Mouse (Mus musculus) intestine, postnatal 0 days (tissue): ENCODE results near the gene Vwc2. TPM values are rescaled to one million over a fixed set of nuclear protein-coding genes. Genes with fewer than 3 reads are reported as not detected.

ENCODE experiments used
- ATAC-seq: fragments of 200-750 bp; cut with Nextera tagmentation; 2 replicates; pipeline ENCODE4 v1.8.0; 2017; ENCODE audit warnings: mild to moderate bottlenecking, moderate TSS enrichment, moderate library complexity
- H3K27ac ChIP-seq: fragments of 300-500 bp; sonication (generic); 2 replicates; pipeline ENCODE4 v1.5.1; 2014; ENCODE audit warnings: mild to moderate bottlenecking, low read depth, low read length, moderate library complexity
- H3K27me3 ChIP-seq: fragments of 300-500 bp; sonication (generic); replicated peaks from 2 replicates; pipeline ENCODE4 v1.6.1; 2014; ENCODE audit warnings: low read length, mixed read lengths; ENCODE audit not compliant: control insufficient read depth, insufficient read depth
- H3K36me3 ChIP-seq: fragments of 300-500 bp; sonication (generic); 2 replicates; pipeline ENCODE4 v1.6.1; 2014; ENCODE audit warnings: mild to moderate bottlenecking, moderate library complexity; ENCODE audit not compliant: control insufficient read depth, insufficient read depth
- H3K4me1 ChIP-seq: fragments of 300-500 bp; sonication (generic); replicated peaks from 2 replicates; pipeline ENCODE4 v1.6.1; 2014; ENCODE audit warnings: antibody characterized with exemption, low read length, mixed read lengths; ENCODE audit not compliant: control insufficient read depth, insufficient read depth
- H3K4me2 ChIP-seq: fragments of 300-500 bp; sonication (generic); replicated peaks from 2 replicates; pipeline ENCODE4 v1.6.1; 2014; ENCODE audit warnings: low read depth, mild to moderate bottlenecking, moderate library complexity
- H3K4me3 ChIP-seq: fragments of 300-500 bp; sonication (generic); 2 replicates; pipeline ENCODE4 v1.5.1; 2014; ENCODE audit warnings: low read depth, low read length
- H3K9ac ChIP-seq: fragments of 300-500 bp; sonication (generic); 2 replicates; pipeline ENCODE4 v1.6.1; 2014; ENCODE audit warnings: mild to moderate bottlenecking, low read depth, low read length
- H3K9me3 ChIP-seq: fragments of 300-500 bp; sonication (generic); 2 replicates; pipeline ENCODE4 v1.6.1; 2016; ENCODE audit warnings: mixed run types; ENCODE audit not compliant: control insufficient read depth
- CTCF ChIP-seq: sonication (generic); IDR thresholded peaks from 2 replicates; pipeline ENCODE4 v1.5.1; 2016; ENCODE audit warnings: low read depth, mild to moderate bottlenecking, control low read depth, antibody characterized with exemption, moderate library complexity
- WGBS: fragments of 180-500 bp; shearing (Covaris S2); extraction: QIAGEN DNeasy Blood & Tissue Kit; methylation state at CpG from one replicate; pipeline ENCODE4 v1.1.7; 2014; 5-methylcytosine and 5-hydroxymethylcytosine counted together
- polyA plus RNA-seq: library from polyadenylated mRNA; unstranded; fragments of >200 nt; fragmentation: Nextera tagmentation; extraction: Ambion mirVana; gene quantifications from 2 replicates; pipeline ENCODE4 v1.2.1, GENCODE M21; 2015

Gene Vwc2
- polyA plus RNA-seq, 1 experiment from 2014 or later, result 0.52 TPM

DNA sequence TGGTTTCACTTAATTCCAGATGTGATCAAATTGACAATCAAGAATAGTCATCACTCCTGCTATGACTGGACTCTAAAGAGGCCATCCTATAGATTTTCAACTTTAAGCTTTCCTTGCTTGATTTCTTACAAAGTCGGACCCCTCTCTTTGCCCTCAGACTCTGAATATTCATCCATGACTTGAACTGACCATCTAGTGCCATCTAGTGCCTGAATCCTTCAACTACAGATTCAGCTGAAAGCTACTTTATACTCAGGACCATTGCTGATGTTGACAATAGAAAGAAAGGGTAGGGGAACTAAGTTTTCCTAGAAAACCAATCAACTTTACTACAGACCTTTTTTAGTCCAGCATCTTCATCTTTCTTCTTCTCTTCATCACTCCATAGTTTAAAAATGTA is 109.1 kb downstream of the Vwc2 start:
- H3K9ac ChIP-seq, result no peak overlapping the region
- no peak overlapping the region for H3K4me2 ChIP-seq
- H3K9me3 ChIP-seq, result no peaks in the 10 kb centered on the region
- no peaks in the 10 kb centered on the region for H3K4me1 ChIP-seq
- no peak overlapping the region for H3K27ac ChIP-seq
- WGBS, result 13% methylated on average over 1 of the region's 1 CpGs
- no peak overlapping the region for H3K4me3 ChIP-seq
- no peaks in the 10 kb centered on the region for H3K36me3 ChIP-seq
- H3K27me3 ChIP-seq, result no peaks in the 10 kb centered on the region
- TF ChIP-seq CTCF, result peak; percentile 64
- ATAC-seq, result no peak

DNA sequence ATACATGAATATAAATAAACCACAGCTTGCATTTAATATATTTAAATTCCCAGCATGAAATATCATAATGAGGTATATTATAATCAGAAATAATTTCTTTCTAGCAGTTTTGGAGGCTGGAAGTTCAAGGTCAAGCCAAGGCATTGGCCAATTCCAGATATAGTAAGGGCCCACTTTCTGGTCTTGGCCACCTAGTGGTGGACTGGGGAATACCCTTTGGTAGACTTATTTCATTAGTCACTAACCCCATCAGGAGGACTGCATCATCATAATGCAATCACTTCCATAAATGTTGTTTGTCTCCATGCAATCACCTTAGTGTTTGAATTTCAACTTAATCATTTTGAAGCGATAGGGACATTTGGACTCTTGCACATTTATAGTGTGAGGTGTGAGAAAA is 125.3 kb downstream of the Vwc2 start:
- Histone ChIP-seq H3K9ac (no peak overlapping the region), H3K4me2 (no peak overlapping the region), H3K36me3 (no peaks in the 10 kb centered on the region), H3K4me3 (no peak overlapping the region), H3K4me1 (no peaks in the 10 kb centered on the region), H3K9me3 (no peaks in the 10 kb centered on the region), H3K27ac (no peak overlapping the region), H3K27me3 (no peaks in the 10 kb centered on the region)
- no peak for ATAC-seq
- TF ChIP-seq CTCF, result peak; percentile 48
- 70% methylated on average over 1 of the region's 1 CpGs for WGBS

DNA sequence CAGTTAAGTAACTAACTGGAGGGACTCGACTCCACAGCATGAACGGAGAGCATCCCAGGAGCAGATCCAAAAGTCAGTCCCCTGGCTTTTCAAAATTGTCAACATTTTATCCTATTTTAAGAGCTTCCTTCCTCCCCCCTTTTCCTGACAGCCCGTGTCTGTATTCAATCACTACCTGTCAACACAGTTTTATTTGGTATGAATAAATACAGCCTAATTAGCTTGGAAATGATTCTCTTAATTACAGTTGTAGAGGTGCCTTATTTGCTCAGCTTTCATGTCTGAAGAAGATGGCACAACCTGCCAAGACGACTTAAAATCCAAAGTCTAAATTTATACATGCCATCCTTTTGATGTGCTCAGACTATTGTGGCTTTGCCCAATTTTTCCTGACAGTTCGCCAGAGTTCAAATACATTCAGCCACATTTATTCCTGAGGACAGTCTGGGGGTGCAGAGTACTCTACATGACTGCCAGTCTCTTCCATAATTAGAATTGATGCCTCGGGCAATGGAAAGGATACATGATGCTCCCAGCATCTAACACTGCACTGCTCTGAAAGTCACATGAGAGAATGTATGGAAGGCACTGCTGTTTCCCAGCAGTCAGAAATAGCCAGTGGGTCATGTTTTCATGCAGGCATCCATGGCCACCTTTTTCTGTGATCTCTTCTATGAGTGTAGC is 128.8 kb downstream of the Vwc2 start:
- Histone ChIP-seq H3K4me3 (no peak overlapping the region), H3K9ac (no peak overlapping the region), H3K4me2 (no peak overlapping the region), H3K27me3 (no peaks in the 10 kb centered on the region), H3K36me3 (no peaks in the 10 kb centered on the region), H3K27ac (no peak overlapping the region), H3K9me3 (no peaks in the 10 kb centered on the region), H3K4me1 (no peaks in the 10 kb centered on the region)
- 59% methylated on average over 6 of the region's 6 CpGs for WGBS
- no peak for TF ChIP-seq CTCF
- ATAC-seq, result no peak

DNA sequence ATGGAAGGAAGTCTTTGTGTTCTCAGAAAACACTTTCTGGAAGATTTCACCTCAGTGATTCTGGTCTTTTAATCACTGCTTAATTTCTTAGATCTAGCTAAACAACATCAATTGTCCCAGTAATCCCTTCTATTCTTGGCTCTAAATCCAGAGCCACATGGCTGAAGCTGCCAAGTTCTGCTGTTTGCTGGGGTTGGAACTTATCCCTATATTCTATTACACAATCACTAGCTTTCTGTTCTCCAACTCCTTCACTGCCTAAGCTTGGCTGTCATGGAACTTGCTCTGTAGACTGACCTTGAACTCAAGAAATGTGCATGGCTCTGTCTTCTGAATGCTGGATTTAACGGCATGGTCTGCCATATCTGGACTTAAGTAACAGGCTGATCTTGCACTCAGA is 143.3 kb downstream of the Vwc2 start:
- 86% methylated on average over 1 of the region's 1 CpGs for WGBS
- Histone ChIP-seq H3K9ac (no peak overlapping the region), H3K9me3 (no peaks in the 10 kb centered on the region), H3K27ac (no peak overlapping the region), H3K36me3 (no peaks in the 10 kb centered on the region), H3K4me1 (no peaks in the 10 kb centered on the region), H3K4me2 (no peak overlapping the region), H3K4me3 (no peak overlapping the region), H3K27me3 (no peaks in the 10 kb centered on the region)
- no peak for ATAC-seq
- no peak for TF ChIP-seq CTCF

DNA sequence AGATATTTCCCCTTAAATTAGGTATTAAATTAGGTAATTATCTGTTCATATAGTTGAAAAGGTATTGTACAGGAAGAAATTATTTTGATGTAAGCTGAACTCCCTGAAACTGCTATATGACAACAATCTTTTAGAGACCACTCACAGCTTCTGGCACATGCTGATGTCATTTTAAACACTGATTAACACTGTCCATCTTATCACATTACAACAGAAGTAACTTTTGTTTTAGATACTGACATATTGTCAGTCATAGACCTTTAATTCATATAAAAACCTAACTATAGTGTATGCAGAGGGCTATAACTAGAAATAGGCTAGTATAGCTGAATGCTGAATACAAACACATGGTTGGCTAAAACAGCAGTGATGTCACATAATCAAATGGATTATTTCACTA is 166.1 kb downstream of the Vwc2 start:
- Histone ChIP-seq H3K27me3 (no peaks in the 10 kb centered on the region), H3K4me1 (no peaks in the 10 kb centered on the region), H3K9me3 (no peaks in the 10 kb centered on the region), H3K9ac (no peak overlapping the region), H3K36me3 (no peaks in the 10 kb centered on the region), H3K27ac (no peak overlapping the region), H3K4me2 (no peak overlapping the region), H3K4me3 (no peak overlapping the region)
- no peak for ATAC-seq
- no peak for TF ChIP-seq CTCF

DNA sequence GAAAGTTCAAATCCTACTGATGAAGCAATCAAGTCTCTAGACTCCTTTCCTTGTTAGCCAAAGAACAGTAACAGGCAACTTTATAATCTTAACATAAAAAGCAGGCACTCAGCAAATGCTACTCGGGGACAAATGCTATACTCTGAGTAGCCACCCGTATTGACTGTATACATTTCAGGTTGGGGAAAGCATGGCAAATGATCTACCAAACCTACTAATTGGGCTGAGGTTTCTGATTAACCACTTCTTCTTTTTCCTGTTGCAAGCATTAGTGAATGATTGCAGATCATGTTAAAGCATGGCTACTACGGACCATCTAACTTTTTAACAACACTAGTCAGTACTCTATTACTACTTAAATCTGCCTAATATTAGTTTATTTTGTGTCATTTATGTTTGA is 169.5 kb downstream of the Vwc2 start:
- H3K27me3 ChIP-seq, result no peaks in the 10 kb centered on the region
- no peak for ATAC-seq
- no peak overlapping the region for H3K4me2 ChIP-seq
- no peaks in the 10 kb centered on the region for H3K4me1 ChIP-seq
- H3K27ac ChIP-seq, result no peak overlapping the region
- no peak for TF ChIP-seq CTCF
- H3K4me3 ChIP-seq, result no peak overlapping the region
- no peaks in the 10 kb centered on the region for H3K36me3 ChIP-seq
- 53% methylated on average over 3 of the region's 3 CpGs for WGBS
- no peak overlapping the region for H3K9ac ChIP-seq
- H3K9me3 ChIP-seq, result no peaks in the 10 kb centered on the region
